Mouse (Mus musculus) neural tube, embryonic 11.5 days (tissue): Measurements from ENCODE around the gene Vps45. TPM values are rescaled to one million over a fixed set of nuclear protein-coding genes. Genes with fewer than 3 reads are reported as not detected.

Experiments used
- ATAC-seq: fragments of 200-750 bp; cut with Nextera tagmentation; 2 replicates; pipeline ENCODE4 v1.8.0; 2017; ENCODE audit warnings: moderate number of reproducible peaks, mild to moderate bottlenecking, moderate TSS enrichment, moderate library complexity; ENCODE audit not compliant: insufficient read depth, low FRiP score, low TSS enrichment
- DNase-seq: peaks from one replicate; pipeline ENCODE4 v3.0.0-alpha.2; 2015; ENCODE audit warnings: low spot score
- H3K27ac ChIP-seq: fragments of 300-500 bp; sonication (generic); 2 replicates; pipeline ENCODE4 v1.5.1; 2014; ENCODE audit warnings: low read depth, mild to moderate bottlenecking, low read length
- H3K27me3 ChIP-seq: fragments of 300-500 bp; sonication (generic); 2 replicates; pipeline ENCODE4 v1.6.1; 2014; ENCODE audit warnings: mild to moderate bottlenecking, low read length, mixed read lengths; ENCODE audit not compliant: control insufficient read depth, insufficient read depth
- H3K36me3 ChIP-seq: fragments of 300-500 bp; sonication (generic); 2 replicates; pipeline ENCODE4 v1.6.1; 2014; ENCODE audit warnings: mild to moderate bottlenecking, low read length, moderate library complexity, mixed read lengths; ENCODE audit not compliant: control insufficient read depth, insufficient read depth
- H3K4me1 ChIP-seq: fragments of 300-500 bp; sonication (generic); 2 replicates; pipeline ENCODE4 v1.6.1; 2014; ENCODE audit warnings: low read length, mixed read lengths; ENCODE audit not compliant: control insufficient read depth, insufficient read depth
- H3K4me2 ChIP-seq: fragments of 300-500 bp; sonication (generic); 2 replicates; pipeline ENCODE4 v1.6.1; 2014; ENCODE audit warnings: low read depth, mild to moderate bottlenecking, moderate library complexity
- H3K4me3 ChIP-seq: fragments of 300-500 bp; sonication (generic); 2 replicates; pipeline ENCODE4 v1.5.1; 2014; ENCODE audit warnings: low read depth, low read length
- H3K9ac ChIP-seq: fragments of 300-500 bp; sonication (generic); 2 replicates; pipeline ENCODE4 v1.6.1; 2014; ENCODE audit warnings: mild to moderate bottlenecking, low read length
- H3K9me3 ChIP-seq: fragments of 300-500 bp; sonication (generic); 2 replicates; pipeline ENCODE4 v1.6.1; 2016; ENCODE audit warnings: low read length; ENCODE audit not compliant: control insufficient read depth
- WGBS: fragments of 180-500 bp; shearing (Covaris S2); extraction: QIAGEN DNeasy Blood & Tissue Kit; methylation state at CpG from one replicate; pipeline ENCODE4 v1.1.7; 2014; 5-methylcytosine and 5-hydroxymethylcytosine counted together
- polyA plus RNA-seq: library from polyadenylated mRNA; unstranded; fragments of >200 nt; fragmentation: Nextera tagmentation; extraction: Ambion mirVana; gene quantifications from 2 replicates; pipeline ENCODE4 v1.2.1, GENCODE M21; 2014

Gene Vps45
- polyA plus RNA-seq, 1 experiment from 2014 or later: 31.0 TPM

GRCm38 (mm10) chr3:96000921-96001501, 57.3 kb downstream of the Vps45 start:
- Histone ChIP-seq H3K4me1 (peaks cover 10% of the 10 kb centered on the region), H3K4me3 (no peak overlapping the region), H3K27me3 (no peaks in the 10 kb centered on the region), H3K9ac (no peak overlapping the region), H3K9me3 (no peaks in the 10 kb centered on the region), H3K27ac (no peak overlapping the region), H3K4me2 (no peak overlapping the region), H3K36me3 (no peaks in the 10 kb centered on the region)
- ATAC-seq (no peak), DNase-seq (no peak)
- 74% methylated on average over 9 of the region's 9 CpGs for WGBS

GRCm38 (mm10) chr3:96000080-96000632, 58.1 kb downstream of the Vps45 start:
- ATAC-seq (no peak), DNase-seq (no peak)
- H3K4me2 ChIP-seq: no peak overlapping the region
- H3K27me3 ChIP-seq: no peaks in the 10 kb centered on the region
- WGBS: 86% methylated on average over 14 of the region's 14 CpGs
- H3K4me1 ChIP-seq: peaks cover 10% of the 10 kb centered on the region
- no peak overlapping the region for H3K4me3 ChIP-seq
- H3K27ac ChIP-seq: no peak overlapping the region
- H3K36me3 ChIP-seq: no peaks in the 10 kb centered on the region
- H3K9me3 ChIP-seq: no peaks in the 10 kb centered on the region
- H3K9ac ChIP-seq: no peak overlapping the region; the same call in 1 of the 2 replicates

- Histone ChIP-seq H3K4me2 (no peak overlapping the region), H3K27ac (no peak overlapping the region), H3K27me3 (no peaks in the 10 kb centered on the region), H3K4me1 (peaks cover 10% of the 10 kb centered on the region), H3K9ac (no peak overlapping the region; the same call in 1 of the 2 replicates), H3K9me3 (no peaks in the 10 kb centered on the region), H3K4me3 (no peak overlapping the region), H3K36me3 (no peaks in the 10 kb centered on the region)
- WGBS: 88% methylated on average over 12 of the region's 12 CpGs
- ATAC-seq (no peak), DNase-seq (no peak)
Measured at GRCm38 (mm10) chr3:95999308-96000079, 58.8 kb downstream of the Vps45 start.

GRCm38 (mm10) chr3:95997203-95997721, 61.0 kb downstream of the Vps45 start:
- Histone ChIP-seq H3K4me2 (peak overlapping the region; percentile 73), H3K4me3 (peak overlapping the region; percentile 86), H3K27ac (no peak overlapping the region; the same call in 1 of the 2 replicates), H3K27me3 (no peaks in the 10 kb centered on the region), H3K9me3 (no peaks in the 10 kb centered on the region), H3K9ac (no peak overlapping the region), H3K36me3 (no peaks in the 10 kb centered on the region), H3K4me1 (peaks cover 21% of the 10 kb centered on the region)
- 0 out of 2 replicates have a peak, but pooled peaks have one; percentile 1 for ATAC-seq
- no peak for DNase-seq
- WGBS: 18% methylated on average over 9 of the region's 9 CpGs

- H3K4me1 ChIP-seq: peaks cover 21% of the 10 kb centered on the region
- ATAC-seq: no peak
Measured at GRCm38 (mm10) chr3:95996451-95997073, 61.7 kb downstream of the Vps45 start.

GRCm38 (mm10) chr3:95995802-95996428, 62.4 kb downstream of the Vps45 start, which contains the start of gene Plekho1:
Gene Plekho1, minus strand, starts transcription at chr3:95996001.
- DNase-seq (peak; percentile 75), ATAC-seq (peak; percentile 62)
- H3K9me3 ChIP-seq: no peaks in the 10 kb centered on the region
- WGBS: under 1% methylated on average over 63 of the region's 84 CpGs
- peak within 1 kb of the TSS; percentile 86 for H3K4me3 ChIP-seq
- peaks cover under 1% of the 10 kb centered on the region; the same call in 1 of the 2 replicates for H3K36me3 ChIP-seq
- peak within 1 kb of the TSS; percentile 99 for H3K27ac ChIP-seq
- peak within 1 kb of the TSS; percentile 99 for H3K9ac ChIP-seq
- H3K27me3 ChIP-seq: no peaks in the 10 kb centered on the region
- H3K4me2 ChIP-seq: peak within 1 kb of the TSS; percentile 73
- peaks cover 21% of the 10 kb centered on the region for H3K4me1 ChIP-seq

More at GRCm38 (mm10) chr3:95996451-95997073, 61.7 kb downstream of the Vps45 start:
- 8% methylated on average over 6 of the region's 6 CpGs for WGBS
- no peak for DNase-seq
- peak overlapping the region; percentile 99 for H3K27ac ChIP-seq
- H3K4me3 ChIP-seq: peak overlapping the region; percentile 86
- H3K9me3 ChIP-seq: no peaks in the 10 kb centered on the region
- H3K27me3 ChIP-seq: no peaks in the 10 kb centered on the region
- H3K4me2 ChIP-seq: peak overlapping the region; percentile 73
- no peaks in the 10 kb centered on the region for H3K36me3 ChIP-seq
- peak overlapping the region; percentile 99 for H3K9ac ChIP-seq

GRCm38 (mm10) chr3:95994975-95995801, 63.1 kb downstream of the Vps45 start:
- WGBS: under 1% methylated on average over 40 of the region's 51 CpGs
- H3K4me1 ChIP-seq: peaks cover 21% of the 10 kb centered on the region
- ATAC-seq: peak; percentile 67
- DNase-seq: peak; percentile 73
- peak overlapping the region; percentile 99 for H3K9ac ChIP-seq
- H3K36me3 ChIP-seq: peaks cover 8% of the 10 kb centered on the region
- peak overlapping the region; percentile 99 for H3K27ac ChIP-seq
- no peaks in the 10 kb centered on the region for H3K9me3 ChIP-seq
- peak overlapping the region; percentile 73 for H3K4me2 ChIP-seq
- no peaks in the 10 kb centered on the region for H3K27me3 ChIP-seq
- peak overlapping the region; percentile 86 for H3K4me3 ChIP-seq
